Mouse (Mus musculus): ENCODE results near the gene Egfl7. TPM values are rescaled to one million over a fixed set of nuclear protein-coding genes. Genes with fewer than 3 reads are reported as not detected.
A peak's percentile ranks its signal among the peaks of the same experiment; 100 is the strongest.

Egfl7 gene
- polyA plus RNA-seq, 1 experiment = 196 TPM

DNA sequence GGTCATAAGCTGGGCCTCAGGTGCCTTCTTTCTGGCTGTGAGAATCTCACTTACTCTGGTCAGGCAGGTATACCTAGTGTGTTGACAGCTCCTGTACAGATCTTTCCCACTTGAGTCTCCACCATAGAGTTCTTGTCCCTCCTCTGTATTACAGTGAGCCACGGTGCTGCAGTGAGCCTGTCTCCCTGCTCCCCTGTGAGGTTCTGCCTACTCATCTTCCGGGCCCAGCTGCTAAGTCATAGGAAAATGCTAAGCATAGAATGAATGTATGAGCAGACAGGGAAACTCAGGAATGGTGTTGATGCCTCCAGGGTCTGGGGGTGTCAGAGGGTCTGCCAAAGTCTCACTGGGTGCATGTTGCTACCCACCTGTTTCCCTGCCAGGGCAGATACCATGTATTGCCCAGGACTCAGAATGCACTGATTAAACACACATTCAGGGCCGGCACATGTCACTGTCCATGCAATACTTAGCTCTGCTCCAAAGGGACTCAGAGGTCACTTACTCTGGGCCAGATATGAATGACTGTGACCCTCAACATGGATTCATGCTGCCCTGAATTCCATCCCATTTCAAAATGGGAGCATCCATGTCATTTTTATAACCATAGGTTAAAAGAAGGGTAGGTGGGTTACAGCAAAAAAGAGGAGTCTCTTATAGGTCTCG is 35.8 kb downstream of the Egfl7 start:
- no peak overlapping the region for H3K4me3 ChIP-seq (ENCODE audit: extremely low read depth, insufficient read depth, insufficient read length)
- 81% methylated on average over 4 of the region's 4 CpGs for WGBS
- no peak for DNase-seq (ENCODE audit: low read depth in 1 of 2, low spot score in 2 of 2)
- TF ChIP-seq CTCF (IDR thresholded peaks at IDR 0.05; ENCODE audit: extremely low read depth, insufficient read depth, insufficient read length, insufficient replicate concordance) = no peak
- no peak for TF ChIP-seq POLR2A (IDR thresholded peaks at IDR 0.05; ENCODE audit: low read depth, low read length)
- no peaks in the 10 kb centered on the region for H3K36me3 ChIP-seq (ENCODE audit: control insufficient read depth, insufficient read depth, low read length)
- no peak overlapping the region for H3K27ac ChIP-seq (ENCODE audit: insufficient read depth, low read length)
- no peaks in the 10 kb centered on the region for H3K4me1 ChIP-seq (ENCODE audit: control insufficient read depth, insufficient read depth, insufficient read length)
- H3K27me3 ChIP-seq (ENCODE audit: control insufficient read depth, insufficient read depth, low read length) = no peaks in the 10 kb centered on the region

- H3K27me3 ChIP-seq (ENCODE audit: control insufficient read depth, insufficient read depth, low read length) = no peaks in the 10 kb centered on the region
- H3K27ac ChIP-seq (ENCODE audit: insufficient read depth, low read length) = no peak overlapping the region
- no peak for TF ChIP-seq POLR2A (IDR thresholded peaks at IDR 0.05; ENCODE audit: low read depth, low read length)
- WGBS = 80% methylated on average over 6 of the region's 6 CpGs
- H3K36me3 ChIP-seq (ENCODE audit: control insufficient read depth, insufficient read depth, low read length) = no peaks in the 10 kb centered on the region
- no peak for DNase-seq (ENCODE audit: low read depth in 1 of 2, low spot score in 2 of 2)
- no peak overlapping the region for H3K4me3 ChIP-seq (ENCODE audit: extremely low read depth, insufficient read depth, insufficient read length)
- no peaks in the 10 kb centered on the region for H3K4me1 ChIP-seq (ENCODE audit: control insufficient read depth, insufficient read depth, insufficient read length)
These were observed 37.5 kb downstream of the Egfl7 start for GRCm38 (mm10) chr2:26617331-26617730.

GRCm38 (mm10) chr2:26617928-26618327 is 38.1 kb downstream of the Egfl7 start:
- H3K36me3 ChIP-seq (ENCODE audit: control insufficient read depth, insufficient read depth, low read length) = no peaks in the 10 kb centered on the region

GRCm38 (mm10) chr2:26621246-26621645 is 41.4 kb downstream of the Egfl7 start:
- no peak overlapping the region for H3K27ac ChIP-seq (ENCODE audit: insufficient read depth, low read length)
- no peak overlapping the region for H3K4me3 ChIP-seq (ENCODE audit: extremely low read depth, insufficient read depth, insufficient read length)

More at GRCm38 (mm10) chr2:26617928-26618327, 38.1 kb downstream of the Egfl7 start:
- no peaks in the 10 kb centered on the region for H3K4me1 ChIP-seq (ENCODE audit: control insufficient read depth, insufficient read depth, insufficient read length)
- H3K4me3 ChIP-seq (ENCODE audit: extremely low read depth, insufficient read depth, insufficient read length) = no peak overlapping the region
- H3K27ac ChIP-seq (ENCODE audit: insufficient read depth, low read length) = no peak overlapping the region
- DNase-seq (ENCODE audit: low read depth in 1 of 2, low spot score in 2 of 2) = no peak
- no peaks in the 10 kb centered on the region for H3K27me3 ChIP-seq (ENCODE audit: control insufficient read depth, insufficient read depth, low read length)
- TF ChIP-seq POLR2A (IDR thresholded peaks at IDR 0.05; ENCODE audit: low read depth, low read length) = no peak
- TF ChIP-seq CTCF (IDR thresholded peaks at IDR 0.05; ENCODE audit: extremely low read depth, insufficient read depth, insufficient read length, insufficient replicate concordance) = no peak
- WGBS = 90% methylated on average over 7 of the region's 7 CpGs

GRCm38 (mm10) chr2:26622984-26623383 is 43.2 kb downstream of the Egfl7 start:
- peak in 1 of 2 experiments; percentile 54 for DNase-seq (ENCODE audit: low read depth in 1 of 2, low spot score in 2 of 2)

More at GRCm38 (mm10) chr2:26621246-26621645, 41.4 kb downstream of the Egfl7 start:
- no peak for TF ChIP-seq CTCF (IDR thresholded peaks at IDR 0.05; ENCODE audit: extremely low read depth, insufficient read depth, insufficient read length, insufficient replicate concordance)
- TF ChIP-seq POLR2A (IDR thresholded peaks at IDR 0.05; ENCODE audit: low read depth, low read length) = no peak
- 76% methylated on average over 2 of the region's 2 CpGs for WGBS
- no peaks in the 10 kb centered on the region for H3K4me1 ChIP-seq (ENCODE audit: control insufficient read depth, insufficient read depth, insufficient read length)
- no peaks in the 10 kb centered on the region for H3K36me3 ChIP-seq (ENCODE audit: control insufficient read depth, insufficient read depth, low read length)
- DNase-seq (ENCODE audit: low read depth in 1 of 2, low spot score in 2 of 2) = no peak
- H3K27me3 ChIP-seq (ENCODE audit: control insufficient read depth, insufficient read depth, low read length) = no peaks in the 10 kb centered on the region

GRCm38 (mm10) chr2:26625419-26625818 is 45.6 kb downstream of the Egfl7 start:
- Histone ChIP-seq H3K27me3 (ENCODE audit: control insufficient read depth, insufficient read depth, low read length) (peaks cover 6% of the 10 kb centered on the region), H3K4me3 (ENCODE audit: extremely low read depth, insufficient read depth, insufficient read length) (no peak overlapping the region), H3K4me1 (ENCODE audit: control insufficient read depth, insufficient read depth, insufficient read length) (peaks cover 2% of the 10 kb centered on the region; the same call in 1 of the 2 replicates), H3K36me3 (ENCODE audit: control insufficient read depth, insufficient read depth, low read length) (no peaks in the 10 kb centered on the region), H3K27ac (ENCODE audit: insufficient read depth, low read length) (no peak overlapping the region)
- no peak for TF ChIP-seq POLR2A (IDR thresholded peaks at IDR 0.05; ENCODE audit: low read depth, low read length)
- no peak for TF ChIP-seq CTCF (IDR thresholded peaks at IDR 0.05; ENCODE audit: extremely low read depth, insufficient read depth, insufficient read length, insufficient replicate concordance)
- 23% methylated on average over 3 of the region's 3 CpGs for WGBS
- DNase-seq (ENCODE audit: low read depth in 1 of 2, low spot score in 2 of 2) = no peak

More at GRCm38 (mm10) chr2:26622984-26623383, 43.2 kb downstream of the Egfl7 start:
- TF ChIP-seq POLR2A (IDR thresholded peaks at IDR 0.05; ENCODE audit: low read depth, low read length) = no peak
- TF ChIP-seq CTCF (IDR thresholded peaks at IDR 0.05; ENCODE audit: extremely low read depth, insufficient read depth, insufficient read length, insufficient replicate concordance) = no peak
- 0 out of 2 replicates have a peak, but pooled peaks cover under 1% of the 10 kb centered on the region for H3K27me3 ChIP-seq (ENCODE audit: control insufficient read depth, insufficient read depth, low read length)
- no peak overlapping the region for H3K27ac ChIP-seq (ENCODE audit: insufficient read depth, low read length)
- H3K4me3 ChIP-seq (ENCODE audit: extremely low read depth, insufficient read depth, insufficient read length) = no peak overlapping the region
- 10% methylated on average over 5 of the region's 5 CpGs for WGBS
- H3K4me1 ChIP-seq (ENCODE audit: control insufficient read depth, insufficient read depth, insufficient read length) = no peaks in the 10 kb centered on the region
- H3K36me3 ChIP-seq (ENCODE audit: control insufficient read depth, insufficient read depth, low read length) = no peaks in the 10 kb centered on the region

DNA sequence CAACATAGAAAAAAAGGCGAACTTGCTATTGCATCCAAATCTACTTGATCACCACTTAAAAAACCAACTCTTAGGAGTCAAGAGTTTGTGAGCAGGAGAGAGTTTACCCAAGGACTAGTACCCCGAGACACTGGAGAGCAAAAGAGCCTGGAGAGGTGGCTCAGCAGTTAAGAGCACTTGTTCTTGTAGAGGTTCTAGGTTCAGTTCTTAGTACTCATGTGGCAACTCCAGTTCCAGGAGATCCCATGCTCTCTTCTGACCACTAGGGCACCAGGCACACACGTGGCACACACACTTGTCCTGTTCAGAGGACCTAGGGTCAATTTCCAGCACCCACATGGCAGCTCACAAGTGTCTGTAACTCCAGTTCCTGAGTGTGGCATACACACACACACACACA is 46.3 kb downstream of the Egfl7 start:
- Histone ChIP-seq H3K27ac (ENCODE audit: insufficient read depth, low read length) (no peak overlapping the region), H3K36me3 (ENCODE audit: control insufficient read depth, insufficient read depth, low read length) (no peaks in the 10 kb centered on the region), H3K4me3 (ENCODE audit: extremely low read depth, insufficient read depth, insufficient read length) (no peak overlapping the region), H3K4me1 (ENCODE audit: control insufficient read depth, insufficient read depth, insufficient read length) (peaks cover 2% of the 10 kb centered on the region; the same call in 1 of the 2 replicates), H3K27me3 (ENCODE audit: control insufficient read depth, insufficient read depth, low read length) (peaks cover 6% of the 10 kb centered on the region)
- TF ChIP-seq POLR2A (IDR thresholded peaks at IDR 0.05; ENCODE audit: low read depth, low read length) (no peak), CTCF (IDR thresholded peaks at IDR 0.05; ENCODE audit: extremely low read depth, insufficient read depth, insufficient read length, insufficient replicate concordance) (no peak)
- no peak for DNase-seq (ENCODE audit: low read depth in 1 of 2, low spot score in 2 of 2)
- WGBS = 64% methylated on average over 3 of the region's 3 CpGs
